Mouse (Mus musculus) E14TG2a.4 (cell line): ENCODE results near the gene Pcsk2.

Experiments
- CTCF ChIP-seq: conservative IDR thresholded peaks from 2 replicates; pipeline ENCODE4 v1.5.1; 2014; ENCODE audit warnings: low read length
- POU5F1 ChIP-seq: IDR thresholded peaks from 2 replicates; pipeline ENCODE4 v1.6.1; 2014; ENCODE audit warnings: low read length, borderline replicate concordance

DNA sequence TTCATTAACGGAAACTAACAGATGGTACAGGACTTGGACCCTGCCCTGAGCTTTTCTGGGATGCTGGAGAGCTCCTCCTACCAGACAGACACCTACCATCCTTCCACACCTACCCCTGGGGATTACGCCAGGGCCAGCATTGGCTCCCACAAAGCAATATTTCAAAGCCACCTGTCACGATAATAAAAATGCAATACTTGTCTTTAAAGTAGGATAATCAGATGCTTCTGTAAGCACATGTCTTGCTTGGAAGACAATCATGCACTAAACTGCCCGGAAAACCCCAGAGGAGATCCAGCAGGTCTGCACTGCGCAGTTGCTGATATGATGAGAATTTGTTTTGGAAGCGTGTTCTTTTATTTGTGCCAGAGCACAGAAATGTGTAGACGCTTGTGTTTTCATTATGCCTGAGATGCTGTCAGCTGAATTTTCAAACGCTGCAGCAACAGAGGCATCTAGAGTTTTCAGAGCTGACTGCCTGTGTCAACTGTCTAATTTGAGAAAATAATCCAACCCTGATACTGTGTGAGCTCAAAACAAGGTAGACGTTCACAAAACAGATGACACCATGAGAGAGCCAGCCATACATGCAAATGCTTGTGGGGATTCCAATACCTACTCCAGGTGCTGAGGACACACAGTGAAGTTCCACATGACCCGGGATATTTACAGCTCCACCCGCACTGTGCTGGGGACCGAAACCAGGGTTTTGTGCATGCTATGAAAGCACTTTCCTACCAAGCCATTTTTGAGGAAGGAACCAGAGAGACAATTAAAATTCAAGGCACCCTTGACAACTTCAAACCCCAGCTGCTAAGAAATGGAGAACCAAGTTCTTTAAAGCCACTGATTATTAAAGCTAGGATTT, 305.6 kb downstream of the Pcsk2 start:
- TF ChIP-seq CTCF (no peak), POU5F1 (no peak)
